Mouse (Mus musculus): Measurements from ENCODE around the gene Secisbp2. TPM values are rescaled to one million over a fixed set of nuclear protein-coding genes. Genes with fewer than 3 reads are reported as not detected.

Gene Secisbp2
- polyA plus RNA-seq, 1 experiment, result 19.7 TPM

- Histone ChIP-seq H3K36me3 (ENCODE audit: control insufficient read depth, insufficient read depth, low read length) (no peaks in the 10 kb centered on the region), H3K4me1 (ENCODE audit: control insufficient read depth, insufficient read depth, low read length) (no peaks in the 10 kb centered on the region; the same call in 1 of the 2 replicates), H3K27ac (ENCODE audit: control insufficient read depth, insufficient read depth, low read depth, low read length) (no peak overlapping the region), H3K27me3 (ENCODE audit: control insufficient read depth, insufficient read depth, low read length) (no peaks in the 10 kb centered on the region), H3K4me3 (ENCODE audit: control insufficient read depth, low read depth, low read length) (no peak overlapping the region)
- TF ChIP-seq CTCF (IDR thresholded peaks at IDR 0.05; ENCODE audit: control insufficient read depth, insufficient read depth, insufficient replicate concordance, low read depth, low read length) (no peak), POLR2A (IDR thresholded peaks at IDR 0.05; ENCODE audit: control insufficient read depth, low read depth, low read length) (no peak)
These were observed 80.7 kb downstream of the Secisbp2 start for GRCm38 (mm10) chr13:51732097-51732664.

Other genes starting within 250 kb of the Secisbp2 start
- gene S1pr3, start 243.1 kb upstream of the Secisbp2 start, polyA plus RNA-seq (2012; rRNA removed), result 3.1 TPM in 2 replicates
- 1.9 and 2.8 TPM in 2 replicates for gene Shc3, start 82.3 kb upstream of the Secisbp2 start, polyA plus RNA-seq (2012; rRNA removed)
- 94.0 and 101 TPM in 2 replicates for gene Cks2, start 6.5 kb upstream of the Secisbp2 start, polyA plus RNA-seq (2012; rRNA removed)
- gene Sema4d, start 142.1 kb downstream of the Secisbp2 start, polyA plus RNA-seq (2012; rRNA removed), result 1.2 and 1.4 TPM in 2 replicates
- gene Gadd45g, start 195.0 kb downstream of the Secisbp2 start, polyA plus RNA-seq (2012; rRNA removed), result 13.0 and 13.6 TPM in 2 replicates